Mouse (Mus musculus) neural tube, embryonic 14.5 days (tissue): ENCODE measurements around the gene Cxadr. TPM values are rescaled to one million over a fixed set of nuclear protein-coding genes. Genes with fewer than 3 reads are reported as not detected.

Source experiments
- ATAC-seq: fragments of 200-750 bp; cut with Nextera tagmentation; 2 replicates; pipeline ENCODE4 v1.8.0; 2017; ENCODE audit warnings: low read depth, mild to moderate bottlenecking, moderate TSS enrichment, moderate library complexity
- H3K27ac ChIP-seq: fragments of 300-500 bp; sonication (generic); 2 replicates; pipeline ENCODE4 v1.5.1; 2014; ENCODE audit warnings: low read depth, mild to moderate bottlenecking, control low read depth, low read length, moderate library complexity, mixed read lengths
- H3K27me3 ChIP-seq: fragments of 300-500 bp; sonication (generic); 2 replicates; pipeline ENCODE4 v1.6.1; 2014; ENCODE audit warnings: low read length; ENCODE audit not compliant: control insufficient read depth, insufficient read depth
- H3K36me3 ChIP-seq: fragments of 300-500 bp; sonication (generic); 2 replicates; pipeline ENCODE4 v1.6.1; 2014; ENCODE audit warnings: low read length, mixed read lengths; ENCODE audit not compliant: control insufficient read depth, insufficient read depth
- H3K4me1 ChIP-seq: fragments of 300-500 bp; sonication (generic); 2 replicates; pipeline ENCODE4 v1.6.1; 2014; ENCODE audit warnings: low read length; ENCODE audit not compliant: control insufficient read depth, insufficient read depth
- H3K4me2 ChIP-seq: fragments of 300-500 bp; sonication (generic); 2 replicates; pipeline ENCODE4 v1.6.1; 2014; ENCODE audit warnings: mild to moderate bottlenecking, low read depth, low read length, control low read depth
- H3K4me3 ChIP-seq: fragments of 300-500 bp; sonication (generic); 2 replicates; pipeline ENCODE4 v1.5.1; 2014; ENCODE audit warnings: low read depth, low read length, control low read depth, mixed read lengths
- H3K9ac ChIP-seq: fragments of 300-500 bp; sonication (generic); replicated peaks from 2 replicates; pipeline ENCODE4 v1.6.1; 2014; ENCODE audit warnings: low read depth, mild to moderate bottlenecking, control low read depth, low read length, mixed read lengths
- H3K9me3 ChIP-seq: fragments of 300-500 bp; sonication (generic); 2 replicates; pipeline ENCODE4 v1.6.1; 2016; ENCODE audit warnings: low read length; ENCODE audit not compliant: control insufficient read depth
- WGBS: fragments of 180-500 bp; shearing (Covaris S2); extraction: QIAGEN DNeasy Blood & Tissue Kit; methylation state at CpG from one replicate; pipeline ENCODE4 v1.1.7; 2014; 5-methylcytosine and 5-hydroxymethylcytosine counted together
- polyA plus RNA-seq: library from polyadenylated mRNA; unstranded; fragments of >200 nt; fragmentation: Nextera tagmentation; extraction: Ambion mirVana; gene quantifications from 2 replicates; pipeline ENCODE4 v1.2.1, GENCODE M21; 2014

Gene Cxadr
- polyA plus RNA-seq, 1 experiment from 2014 or later: 115 TPM

DNA sequence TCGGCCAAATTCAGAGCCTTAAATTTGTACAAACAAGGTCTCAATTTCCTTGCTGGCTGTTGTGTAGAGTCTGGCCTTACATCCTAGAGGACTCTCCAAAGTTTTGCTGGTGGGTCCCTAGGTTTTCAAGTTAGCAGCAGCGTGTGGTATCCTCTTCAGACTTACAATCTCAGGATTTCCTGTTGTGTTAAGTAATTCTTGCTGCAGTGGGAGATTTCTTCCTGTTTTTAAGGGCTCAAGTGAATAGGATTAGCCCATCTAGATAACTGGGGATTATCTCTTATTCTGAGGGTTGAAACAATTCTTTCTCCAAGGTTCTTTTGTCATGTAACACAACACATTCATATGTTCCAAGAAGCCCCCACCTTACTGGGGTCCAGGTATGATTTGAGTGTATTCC, 90.1 kb downstream of the Cxadr start:
- Histone ChIP-seq H3K27ac (no peak overlapping the region), H3K9me3 (no peaks in the 10 kb centered on the region), H3K4me1 (no peaks in the 10 kb centered on the region), H3K4me3 (no peak overlapping the region), H3K36me3 (no peaks in the 10 kb centered on the region), H3K27me3 (no peaks in the 10 kb centered on the region), H3K4me2 (no peak overlapping the region), H3K9ac (no peak overlapping the region)
- 72% methylated on average over 2 of the region's 2 CpGs for WGBS
- ATAC-seq: no peak

DNA sequence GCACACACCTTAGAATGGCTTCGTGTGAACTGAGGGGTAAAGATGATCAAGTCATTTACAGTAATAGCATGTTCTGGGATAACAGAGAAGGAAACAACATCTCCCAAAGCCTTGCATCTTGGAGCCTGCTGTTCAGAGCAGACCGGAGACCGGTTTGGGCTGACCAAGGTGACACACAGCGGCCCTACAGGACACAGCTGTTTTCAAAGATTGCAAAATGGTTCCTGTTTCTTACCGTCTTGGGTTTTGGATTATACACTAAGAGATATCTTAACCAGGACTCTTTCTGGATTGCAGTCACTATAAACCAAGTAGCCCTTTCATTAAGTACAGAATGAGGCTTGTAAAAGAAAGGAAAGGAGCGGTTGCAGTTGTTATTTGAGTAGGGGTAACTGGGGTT, 97.4 kb downstream of the Cxadr start:
- WGBS: 95% methylated on average over 6 of the region's 6 CpGs
- Histone ChIP-seq H3K27me3 (no peaks in the 10 kb centered on the region), H3K4me2 (no peak overlapping the region), H3K4me3 (no peak overlapping the region), H3K9me3 (no peaks in the 10 kb centered on the region), H3K9ac (no peak overlapping the region), H3K36me3 (no peaks in the 10 kb centered on the region), H3K4me1 (no peaks in the 10 kb centered on the region), H3K27ac (no peak overlapping the region)
- no peak for ATAC-seq

DNA sequence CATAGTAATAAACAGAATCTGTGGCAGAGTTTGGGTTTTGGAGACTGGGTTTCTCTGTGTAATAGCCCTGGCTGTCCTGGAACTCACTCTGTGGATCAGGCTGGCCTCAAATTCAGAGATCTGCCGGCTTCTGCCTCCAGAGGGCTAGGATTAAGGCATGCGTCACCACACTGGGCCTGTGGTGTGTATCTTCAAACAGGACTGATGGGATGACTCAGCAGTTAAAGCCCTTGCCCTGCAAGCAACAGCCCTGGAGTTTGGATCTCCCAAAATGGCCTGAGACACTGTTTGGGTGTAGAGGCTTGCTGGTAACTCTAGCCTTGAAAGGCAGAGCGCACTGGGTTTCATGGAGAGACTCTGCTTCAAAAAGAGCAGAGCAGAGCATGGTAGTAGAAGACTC, 98.1 kb downstream of the Cxadr start:
- Histone ChIP-seq H3K4me2 (no peak overlapping the region), H3K27ac (no peak overlapping the region), H3K27me3 (no peaks in the 10 kb centered on the region), H3K4me1 (no peaks in the 10 kb centered on the region), H3K9me3 (no peaks in the 10 kb centered on the region), H3K36me3 (no peaks in the 10 kb centered on the region), H3K4me3 (no peak overlapping the region), H3K9ac (no peak overlapping the region)
- no peak for ATAC-seq
- 87% methylated on average over 3 of the region's 3 CpGs for WGBS

DNA sequence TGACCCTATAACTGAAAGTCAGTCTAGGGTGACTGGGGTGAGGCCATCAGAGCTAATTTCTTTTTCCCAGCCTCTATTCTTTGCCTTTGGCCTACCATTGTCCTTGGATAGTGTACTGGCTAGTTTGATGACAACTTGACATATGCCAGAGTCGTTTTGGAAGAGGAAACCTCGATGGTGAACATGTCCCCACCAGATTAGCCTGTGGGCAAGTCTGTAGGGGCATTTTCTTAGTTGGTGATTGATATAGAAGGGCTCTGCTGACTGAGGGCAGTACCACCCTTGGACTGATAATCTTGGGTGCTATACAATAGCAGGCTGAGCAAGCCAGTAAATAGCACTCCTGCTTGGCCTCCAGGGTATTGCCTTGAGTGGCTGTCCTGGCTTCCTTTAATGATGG, 101.0 kb downstream of the Cxadr start:
- 66% methylated on average over 2 of the region's 2 CpGs for WGBS
- ATAC-seq: no peak
- Histone ChIP-seq H3K4me1 (no peaks in the 10 kb centered on the region), H3K27ac (no peak overlapping the region), H3K4me2 (no peak overlapping the region), H3K9ac (no peak overlapping the region), H3K36me3 (no peaks in the 10 kb centered on the region), H3K9me3 (no peaks in the 10 kb centered on the region), H3K27me3 (no peaks in the 10 kb centered on the region), H3K4me3 (no peak overlapping the region)

DNA sequence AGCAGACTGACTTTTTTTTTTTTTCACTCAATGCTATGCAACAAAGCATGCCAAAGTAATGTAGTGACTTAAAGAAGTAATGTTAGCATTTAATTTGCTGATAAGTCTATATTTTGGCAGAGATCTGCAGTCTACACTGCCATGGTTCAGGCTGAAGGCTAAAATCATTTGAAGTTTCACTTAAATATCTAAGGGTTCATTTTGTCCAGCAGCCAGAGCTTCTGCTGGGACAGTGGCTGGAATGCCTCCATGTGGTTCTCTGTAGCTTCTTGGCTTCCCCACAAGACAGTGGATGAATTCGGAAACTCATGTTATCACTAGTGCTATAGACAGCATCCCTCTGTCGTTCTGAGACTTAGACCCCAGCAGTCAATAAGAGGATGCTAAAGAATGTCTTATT, 105.4 kb downstream of the Cxadr start:
- no peak for ATAC-seq
- H3K36me3 ChIP-seq: no peaks in the 10 kb centered on the region
- H3K4me2 ChIP-seq: no peak overlapping the region
- H3K4me3 ChIP-seq: no peak overlapping the region
- no peak overlapping the region for H3K9ac ChIP-seq
- H3K27ac ChIP-seq: no peak overlapping the region
- no peaks in the 10 kb centered on the region for H3K4me1 ChIP-seq
- H3K9me3 ChIP-seq: no peaks in the 10 kb centered on the region
- no peaks in the 10 kb centered on the region for H3K27me3 ChIP-seq
- WGBS: 87% methylated on average over 2 of the region's 2 CpGs

DNA sequence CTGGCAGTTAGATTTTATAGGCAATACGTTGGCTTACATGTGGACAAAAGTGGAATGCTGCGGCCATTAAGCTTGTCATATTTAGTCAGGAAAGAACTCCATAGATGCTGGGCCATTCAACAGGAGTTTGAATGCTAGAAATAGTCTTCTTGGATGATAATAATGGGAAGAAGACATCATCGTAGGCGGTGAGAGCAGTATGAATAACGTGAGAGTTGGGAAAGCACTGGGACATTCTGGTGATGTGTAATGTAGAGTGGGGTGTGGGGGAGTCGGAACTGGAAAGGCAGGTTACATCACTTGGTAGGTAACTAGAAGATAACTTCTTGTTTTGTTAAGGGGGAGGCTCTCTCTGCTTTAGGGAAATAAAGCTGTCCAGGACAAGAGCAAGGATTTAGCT, 106.6 kb downstream of the Cxadr start:
- Histone ChIP-seq H3K36me3 (no peaks in the 10 kb centered on the region), H3K4me2 (no peak overlapping the region), H3K9ac (no peak overlapping the region), H3K27me3 (no peaks in the 10 kb centered on the region), H3K4me1 (no peaks in the 10 kb centered on the region), H3K9me3 (no peaks in the 10 kb centered on the region), H3K4me3 (no peak overlapping the region), H3K27ac (no peak overlapping the region)
- ATAC-seq: no peak
- 94% methylated on average over 6 of the region's 6 CpGs for WGBS

Other genes starting within 250 kb of the Cxadr start
- gene Btg3, start 75.7 kb downstream of the Cxadr start, polyA plus RNA-seq: 18.4 and 22.4 TPM in 2 replicates